Mouse (Mus musculus) thymus, postnatal 10 days (tissue): ENCODE results near the gene Gm42715.

Experiments
- DNase-seq, 2 experiments: peaks; one replicate each; pipeline ENCODE4 v3.0.0; 2021; ENCODE audit warnings: low spot score in 2 of 2

Gene Gm42715

GRCm38 (mm10) chr7:127585031-127585430, 65.6 kb downstream of the Gm42715 start:
- no peak for DNase-seq

- DNase-seq, result no peak
Measured at GRCm38 (mm10) chr7:127586149-127586548, 66.8 kb downstream of the Gm42715 start.

GRCm38 (mm10) chr7:127587196-127587595, 67.8 kb downstream of the Gm42715 start:
- DNase-seq, result no peak

- peak; percentile 78 to 89 for DNase-seq
Measured at GRCm38 (mm10) chr7:127588011-127588871, 68.9 kb downstream of the Gm42715 start, which contains the start of the genes Ccdc189 and Rnf40. Ccdc189 (minus strand) TSS chr7:127588595. Rnf40 (plus strand) TSS chr7:127588767.

GRCm38 (mm10) chr7:127588901-127589300, 69.5 kb downstream of the Gm42715 start:
- DNase-seq, result no peak

- DNase-seq, result no peak
Measured at GRCm38 (mm10) chr7:127589637-127590036, 70.3 kb downstream of the Gm42715 start.

GRCm38 (mm10) chr7:127591108-127591507, 71.7 kb downstream of the Gm42715 start:
- DNase-seq, result no peak

GRCm38 (mm10) chr7:127592575-127592974, 73.2 kb downstream of the Gm42715 start:
- no peak for DNase-seq

- DNase-seq, result no peak
Measured at GRCm38 (mm10) chr7:127596747-127597146, 77.4 kb downstream of the Gm42715 start.

- DNase-seq, result no peak
Measured at GRCm38 (mm10) chr7:127600612-127601011, 81.2 kb downstream of the Gm42715 start.

GRCm38 (mm10) chr7:127601735-127602134, 82.4 kb downstream of the Gm42715 start:
- DNase-seq, result no peak

- DNase-seq, result no peak
Measured at GRCm38 (mm10) chr7:127602903-127603302, 83.5 kb downstream of the Gm42715 start.

- DNase-seq, result no peak
Measured at GRCm38 (mm10) chr7:127604256-127604655, 84.9 kb downstream of the Gm42715 start.

- no peak for DNase-seq
Measured at GRCm38 (mm10) chr7:127607150-127607549, 87.8 kb downstream of the Gm42715 start.

GRCm38 (mm10) chr7:127611011-127611410, 91.6 kb downstream of the Gm42715 start:
- DNase-seq, result no peak

GRCm38 (mm10) chr7:127611561-127611960, 92.2 kb downstream of the Gm42715 start:
- no peak for DNase-seq

- DNase-seq, result no peak
Measured at GRCm38 (mm10) chr7:127613501-127613900, 94.1 kb downstream of the Gm42715 start.

- no peak for DNase-seq
Measured at GRCm38 (mm10) chr7:127614091-127614490, 94.7 kb downstream of the Gm42715 start.

- DNase-seq, result peak; percentile 28 to 50
Measured at GRCm38 (mm10) chr7:127614511-127614890, 95.1 kb downstream of the Gm42715 start.

- peak; percentile 51 to 67 for DNase-seq
Measured at GRCm38 (mm10) chr7:127614891-127615843, 95.8 kb downstream of the Gm42715 start, which contains the start of gene Zfp629. Zfp629 (minus strand) TSS chr7:127615797.

- DNase-seq, result peak; percentile 35 to 48
Measured at GRCm38 (mm10) chr7:127616336-127616735, 97.0 kb downstream of the Gm42715 start.
